Mouse (Mus musculus): Measurements from ENCODE around the gene Cntn5.

Cntn5 gene

DNA sequence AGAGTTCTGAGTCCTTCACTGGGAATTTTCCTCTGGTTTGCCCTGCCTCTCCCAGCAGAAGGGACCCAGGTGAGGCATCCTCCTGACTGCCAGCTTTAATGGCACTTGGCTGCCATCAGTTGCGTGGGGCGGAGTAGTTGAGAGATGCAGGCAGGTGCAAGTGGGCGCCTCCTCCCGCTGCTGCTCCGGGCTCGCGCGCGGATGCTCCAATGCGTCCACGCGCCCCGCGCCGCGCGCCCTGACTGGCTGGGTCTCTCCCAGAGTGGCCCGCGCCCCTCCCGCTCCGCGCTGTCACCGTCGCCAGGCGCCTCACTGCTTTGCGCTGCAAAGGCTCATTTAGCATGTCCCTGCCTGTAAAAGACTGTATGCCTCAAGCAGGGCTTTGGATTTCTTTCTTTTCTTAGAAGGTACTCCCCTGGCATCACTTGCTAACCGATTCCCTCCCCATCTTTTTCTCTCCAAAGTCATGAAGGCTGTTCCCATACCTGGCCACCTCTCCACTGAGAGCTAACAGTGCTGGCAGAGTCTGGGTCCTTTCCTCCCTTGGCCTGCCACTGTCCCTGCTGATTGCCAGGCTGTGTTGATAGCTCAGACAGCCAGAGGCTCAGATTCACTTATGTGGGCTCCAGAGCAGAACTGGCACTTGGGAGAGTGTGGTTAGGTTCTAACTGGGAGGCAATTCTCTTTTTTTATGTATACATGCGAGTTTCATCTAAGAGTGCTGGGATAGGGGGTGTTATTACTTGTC is at the start of gene Cntn5:
Cntn5 (minus strand) TSS at position 160 of the 748 bp plus-strand sequence.
- DNase-seq (ENCODE audit: low spot score) = no peak

GRCm38 (mm10) chr9:10950470-10950869 is 45.9 kb upstream of the Cntn5 start:
- DNase-seq (ENCODE audit: low spot score) = no peak

DNA sequence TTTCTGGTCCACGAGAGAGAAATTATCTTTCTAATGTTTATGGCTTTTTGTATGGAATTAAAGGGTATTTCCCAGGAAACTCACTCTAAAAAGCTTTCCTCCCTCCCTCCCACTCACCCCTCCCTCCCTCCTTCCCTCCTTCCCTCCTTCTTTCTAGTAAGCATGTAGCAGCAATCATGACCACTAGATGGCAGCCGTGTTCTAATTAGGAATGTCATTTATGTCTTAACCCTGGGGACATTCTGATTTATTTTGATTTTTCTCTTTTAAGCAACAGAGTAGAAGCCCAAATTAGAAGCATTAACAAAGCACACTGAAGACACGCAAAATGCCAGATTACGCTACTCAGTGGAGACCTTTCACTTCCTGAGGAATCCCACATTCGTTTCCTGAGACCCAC is 5.0 kb upstream of the Cntn5 start:
- DNase-seq (ENCODE audit: low spot score) = no peak

DNA sequence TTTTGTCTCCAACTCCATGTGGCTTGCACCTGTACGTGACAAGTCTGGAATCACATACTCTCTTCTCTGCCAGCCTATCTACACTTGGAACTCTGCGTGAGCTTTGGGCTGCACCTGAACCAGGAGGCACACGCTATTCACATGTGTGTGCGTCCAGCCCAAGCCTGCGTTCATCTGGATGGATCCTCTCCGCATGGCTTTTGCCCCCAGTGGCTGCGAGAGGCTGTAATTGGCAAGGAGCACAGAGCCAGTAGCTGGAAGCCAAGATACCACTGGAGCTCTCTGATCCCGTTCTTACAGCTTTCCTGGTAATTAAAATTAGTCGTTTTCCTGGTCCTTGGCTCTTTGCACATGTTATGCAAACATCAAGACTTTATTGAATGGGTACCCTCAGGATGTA is 1.1 kb upstream of the Cntn5 start:
- DNase-seq (ENCODE audit: low spot score) = no peak

- DNase-seq (ENCODE audit: low spot score) = no peak
These were observed 24.8 kb downstream of the Cntn5 start for GRCm38 (mm10) chr9:10879758-10880157.

- no peak for DNase-seq (ENCODE audit: low spot score)
These were observed 30.7 kb downstream of the Cntn5 start for GRCm38 (mm10) chr9:10873881-10874280.

- no peak for DNase-seq (ENCODE audit: low spot score)
These were observed 48.2 kb downstream of the Cntn5 start for GRCm38 (mm10) chr9:10856204-10856892.

GRCm38 (mm10) chr9:10816711-10817110 is 87.9 kb downstream of the Cntn5 start:
- no peak for DNase-seq (ENCODE audit: low spot score)

DNA sequence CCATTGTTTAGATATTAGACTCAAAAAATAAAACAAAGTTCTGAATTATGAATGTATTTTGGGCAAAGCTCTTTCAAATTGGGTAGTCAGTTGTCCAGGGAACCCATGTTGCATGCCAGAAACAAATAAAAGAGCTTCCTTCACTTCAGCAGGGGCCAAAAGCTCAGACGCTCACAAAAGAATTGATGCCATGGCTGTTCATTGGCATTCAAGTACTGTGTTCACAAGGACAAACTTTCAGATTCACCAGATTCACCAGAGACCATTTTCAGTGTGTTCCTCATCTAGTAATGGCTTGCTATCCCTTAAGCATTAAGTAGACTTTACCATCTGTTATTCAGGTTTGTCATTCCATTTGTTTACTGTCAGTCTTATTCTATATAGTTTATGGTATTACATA is 107.4 kb downstream of the Cntn5 start:
- no peak for DNase-seq (ENCODE audit: low spot score)

- no peak for DNase-seq (ENCODE audit: low spot score)
These were observed 109.5 kb downstream of the Cntn5 start for GRCm38 (mm10) chr9:10795102-10795501.

- DNase-seq (ENCODE audit: low spot score) = no peak
These were observed 172.7 kb downstream of the Cntn5 start for GRCm38 (mm10) chr9:10731878-10732277.

DNA sequence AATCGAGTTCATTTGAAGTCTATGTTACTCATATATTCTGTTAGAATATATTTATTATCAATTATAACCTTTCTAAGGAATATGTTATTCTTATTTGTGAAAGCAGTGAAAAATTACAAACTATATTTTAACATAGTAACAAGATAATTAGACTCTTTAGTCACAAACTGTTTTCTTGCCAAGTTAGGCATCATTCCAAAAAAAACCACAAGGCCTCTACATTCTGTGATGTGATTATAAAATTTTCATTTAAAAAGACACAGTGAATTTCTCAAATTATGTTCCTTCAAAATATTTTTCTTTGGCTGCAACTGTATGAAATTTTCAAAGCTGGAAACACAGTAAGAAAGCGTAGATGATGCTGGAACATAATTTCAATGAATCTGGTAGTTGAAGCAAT is 180.4 kb downstream of the Cntn5 start:
- no peak for DNase-seq (ENCODE audit: low spot score)

DNA sequence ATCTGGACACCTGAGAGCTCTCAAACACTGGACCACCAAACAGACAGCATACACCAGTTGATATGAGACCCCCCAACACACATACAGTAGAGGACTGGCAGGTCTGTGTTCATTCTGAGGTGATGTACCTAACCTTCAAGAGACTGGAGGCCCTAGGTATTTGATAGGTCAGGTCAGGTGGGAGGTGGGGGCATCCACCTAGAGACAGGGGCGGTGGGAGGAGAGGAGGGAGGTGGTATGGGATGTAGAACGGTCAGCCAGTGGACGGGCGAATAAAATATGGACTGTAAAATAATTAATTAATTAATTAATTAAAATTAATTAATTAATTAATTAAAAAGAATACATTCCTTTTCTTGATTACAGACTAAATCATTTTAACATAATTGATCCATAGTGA is 182.5 kb downstream of the Cntn5 start:
- DNase-seq (ENCODE audit: low spot score) = no peak

- no peak for DNase-seq (ENCODE audit: low spot score)
These were observed 185.6 kb downstream of the Cntn5 start for GRCm38 (mm10) chr9:10718986-10719385.

DNA sequence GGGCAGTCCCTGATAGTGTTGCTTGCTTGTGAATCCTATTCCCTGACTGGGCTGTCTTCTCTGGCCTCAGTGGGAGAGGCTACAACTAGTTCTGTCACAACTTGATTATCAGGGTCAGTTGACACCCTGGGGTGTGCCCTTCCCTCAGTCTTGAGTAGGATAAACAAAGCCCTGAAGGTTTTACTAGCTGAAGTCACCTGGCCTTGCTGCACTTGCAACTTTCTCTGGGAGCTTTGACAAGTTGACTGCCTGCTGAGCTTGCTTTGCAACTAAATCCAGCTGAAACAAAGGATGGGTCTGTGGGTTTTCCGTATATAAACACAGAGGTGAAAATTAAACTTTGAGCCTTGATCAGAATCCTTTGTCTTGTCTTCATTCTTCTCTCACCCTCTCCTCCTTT is 190.9 kb downstream of the Cntn5 start:
- no peak for DNase-seq (ENCODE audit: low spot score)

DNA sequence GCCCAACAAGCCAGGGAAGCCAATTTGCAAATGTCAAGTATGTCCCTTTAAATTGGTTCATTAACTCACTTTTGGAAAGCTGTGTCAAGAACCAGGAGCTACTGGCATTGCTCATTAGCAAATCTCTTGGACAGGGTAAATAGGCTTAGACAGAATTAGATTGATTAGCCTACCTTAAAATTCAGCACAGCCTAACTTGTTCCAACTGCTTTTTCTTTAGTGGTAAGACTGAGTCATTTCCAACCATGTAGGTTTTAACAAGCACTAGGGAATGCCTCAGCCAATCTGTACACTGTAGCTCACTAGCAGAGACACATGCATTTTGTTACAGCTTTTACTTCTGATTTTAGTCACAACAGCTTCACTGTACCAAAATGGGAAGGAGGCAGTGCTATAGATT is 222.9 kb downstream of the Cntn5 start:
- DNase-seq (ENCODE audit: low spot score) = no peak

DNA sequence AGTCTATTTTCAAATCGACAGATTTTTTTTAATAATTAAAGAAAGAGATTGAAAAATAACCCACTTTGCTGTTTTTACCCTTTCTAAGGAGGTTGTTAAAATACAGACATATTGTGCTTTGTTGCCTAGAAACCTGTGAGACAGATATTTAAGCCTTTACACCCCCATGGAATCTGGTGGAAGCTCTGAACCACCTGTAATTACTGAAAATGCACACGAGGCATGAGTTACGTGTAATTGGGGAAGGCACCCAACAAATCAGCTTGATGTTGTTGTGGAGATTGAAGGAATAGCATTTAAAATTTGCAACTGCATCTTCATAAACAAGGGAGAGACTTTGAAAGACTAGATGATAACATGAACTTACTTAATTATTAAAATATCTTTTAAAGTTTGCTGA is 223.4 kb downstream of the Cntn5 start:
- DNase-seq (ENCODE audit: low spot score) = no peak

DNA sequence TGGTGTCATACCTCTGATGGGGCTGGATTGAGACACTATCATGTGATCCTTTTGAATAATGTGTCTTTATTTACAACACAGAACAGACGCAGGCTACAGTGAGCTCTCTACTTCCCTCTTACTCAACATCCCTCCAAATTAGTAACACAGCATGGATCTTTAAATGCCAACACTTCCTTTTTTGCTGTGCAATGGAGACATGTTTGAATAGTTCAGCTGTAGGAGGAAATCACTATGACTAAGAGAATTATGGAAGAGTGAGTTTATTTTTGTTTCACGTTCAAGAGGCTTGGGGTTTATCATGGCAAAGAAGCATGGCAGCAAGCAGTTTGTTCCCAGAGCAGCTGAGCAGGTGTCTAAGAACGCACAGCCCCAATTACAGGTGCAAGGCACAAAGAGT is 235.9 kb downstream of the Cntn5 start:
- DNase-seq (ENCODE audit: low spot score) = no peak

GRCm38 (mm10) chr9:10667438-10667837 is 237.1 kb downstream of the Cntn5 start:
- no peak for DNase-seq (ENCODE audit: low spot score)

DNA sequence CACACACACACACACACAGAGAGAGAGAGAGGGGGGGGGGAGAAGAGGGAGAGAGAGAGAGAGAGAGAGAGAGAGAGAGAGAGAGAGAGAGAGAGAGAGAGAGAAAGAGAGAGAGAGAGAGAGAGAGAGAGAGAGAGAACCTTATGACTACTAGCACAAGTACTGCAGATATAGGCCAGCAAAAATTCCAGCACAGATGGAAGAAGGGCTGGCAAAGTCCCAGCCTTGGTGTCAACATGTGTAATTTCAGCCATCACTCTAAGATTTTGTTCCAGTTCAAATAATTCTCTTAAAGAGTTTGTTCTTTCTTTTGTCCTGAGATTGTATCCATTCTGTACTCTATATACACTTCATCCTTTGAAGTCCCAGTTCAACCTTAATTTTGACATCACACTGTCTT is 238.8 kb downstream of the Cntn5 start:
- DNase-seq (ENCODE audit: low spot score) = no peak

DNA sequence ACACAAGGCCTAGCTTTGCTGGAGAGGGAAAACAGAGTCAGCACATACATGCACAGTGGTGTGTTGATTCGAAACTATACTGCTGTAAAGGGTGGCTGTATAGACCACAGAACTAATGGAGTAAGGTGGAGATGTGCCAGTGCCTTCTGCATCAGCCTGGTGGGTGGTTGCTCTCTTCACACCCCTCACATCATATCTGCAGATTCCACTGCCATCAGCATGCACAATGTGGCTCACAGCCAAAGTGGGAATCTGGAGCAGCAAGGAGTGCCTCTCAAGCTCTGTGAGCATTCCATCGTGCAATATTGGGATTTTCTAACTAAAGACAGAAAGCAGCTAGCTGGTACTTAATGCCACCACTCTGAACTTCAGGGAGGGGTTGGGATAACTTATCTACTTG is 241.5 kb downstream of the Cntn5 start:
- no peak for DNase-seq (ENCODE audit: low spot score)

DNA sequence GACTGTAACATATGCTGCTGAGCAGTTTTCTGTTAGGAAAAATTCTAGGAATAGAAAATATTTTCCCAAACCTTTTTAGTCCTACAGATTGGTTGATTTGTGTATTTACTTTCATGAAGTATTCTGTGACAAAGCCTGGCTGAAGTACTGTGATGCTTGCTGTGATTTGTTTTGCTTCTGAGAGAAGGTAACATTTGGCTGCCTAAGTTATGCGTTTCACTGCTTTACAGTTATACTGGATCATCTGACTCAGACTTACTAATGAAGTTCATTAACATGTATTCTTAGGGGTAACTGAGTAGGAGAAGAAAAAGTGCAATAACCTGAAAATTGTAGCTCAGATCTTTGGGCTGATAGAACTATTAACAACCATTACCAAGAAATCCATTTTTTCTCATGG is 245.1 kb downstream of the Cntn5 start:
- DNase-seq (ENCODE audit: low spot score) = no peak

DNA sequence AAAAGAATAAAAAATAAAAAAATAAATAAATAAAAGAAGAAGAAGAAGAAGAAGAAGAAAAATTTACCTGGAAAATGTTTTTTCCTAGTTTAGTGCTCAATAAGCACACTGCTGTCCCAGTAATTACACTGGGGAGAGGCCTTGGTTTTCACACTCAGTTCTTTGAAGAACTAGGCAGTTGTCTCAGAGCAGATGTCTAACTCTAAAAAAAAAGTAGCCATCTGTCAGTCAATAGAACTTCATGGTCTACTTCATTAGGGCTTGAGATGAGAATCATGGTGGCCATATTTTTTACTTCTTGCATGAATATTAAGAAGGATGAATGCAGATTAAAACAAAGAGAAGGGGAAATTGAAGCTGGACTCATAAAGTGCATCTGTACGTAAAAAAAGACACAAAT is 246.5 kb downstream of the Cntn5 start:
- DNase-seq (ENCODE audit: low spot score) = no peak
